Mouse (Mus musculus) MEL (cell line): ENCODE results near the gene Nr4a1. TPM values are rescaled to one million over a fixed set of nuclear protein-coding genes. Genes with fewer than 3 reads are reported as not detected.

Source experiments
- DNase-seq: peaks from one replicate; pipeline ENCODE4 v3.0.0; 2011; ENCODE audit warnings: low read depth, low spot score
- H3K27ac ChIP-seq: 2 replicates; pipeline ENCODE4 v1.5.1; 2012; ENCODE audit warnings: low read depth, mild to moderate bottlenecking, control low read depth, low read length, moderate library complexity; ENCODE audit not compliant: control insufficient read depth
- H3K27me3 ChIP-seq, 2 experiments: fragments of 150-350 bp in 1 of 2; sonication (generic) in 1 of 2; 2 replicates each; pipeline ENCODE4 v1.6.1; 2012; ENCODE audit warnings: low read length in 2 of 2, mild to moderate bottlenecking in 2 of 2, improper control_type of control experiment in 1 of 2, moderate library complexity in 1 of 2; ENCODE audit not compliant: insufficient read depth in 2 of 2, control insufficient read depth in 1 of 2
- H3K36me3 ChIP-seq, 2 experiments: 2 replicates each; pipeline ENCODE4 v1.6.1; 2012 to 2014; ENCODE audit warnings: low read length in 2 of 2, improper control_type of control experiment in 1 of 2, inconsistent platforms in 1 of 2, mild to moderate bottlenecking in 1 of 2; ENCODE audit not compliant: insufficient read depth in 2 of 2, control insufficient read depth in 1 of 2
- H3K4me1 ChIP-seq, 2 experiments: fragments of 150-350 bp in 1 of 2; sonication (generic) in 1 of 2; 2 replicates each; pipeline ENCODE4 v1.6.1; 2012; ENCODE audit warnings: low read length in 2 of 2, improper control_type of control experiment in 1 of 2, mild to moderate bottlenecking in 1 of 2; ENCODE audit not compliant: insufficient read depth in 2 of 2, control insufficient read depth in 1 of 2
- H3K4me3 ChIP-seq, 2 experiments: fragments of 150-350 bp in 1 of 2; sonication (generic) in 1 of 2; 2 replicates each; pipeline ENCODE4 v1.5.1; 2012; ENCODE audit warnings: low read depth in 2 of 2, low read length in 2 of 2, mild to moderate bottlenecking in 2 of 2, moderate library complexity in 2 of 2, control low read depth in 1 of 2, improper control_type of control experiment in 1 of 2; ENCODE audit not compliant: control insufficient read depth in 1 of 2, insufficient read depth in 1 of 2
- H3K79me2 ChIP-seq: 2 replicates; pipeline ENCODE4 v1.6.1; 2012; ENCODE audit warnings: mild to moderate bottlenecking, low read length, moderate library complexity; ENCODE audit not compliant: control insufficient read depth, poor library complexity, insufficient read depth
- H3K9ac ChIP-seq: 2 replicates; pipeline ENCODE4 v1.6.1; 2012; ENCODE audit warnings: low read depth, mild to moderate bottlenecking, control low read depth, low read length, moderate library complexity; ENCODE audit not compliant: control insufficient read depth, poor library complexity, severe bottlenecking
- H3K9me3 ChIP-seq: fragments of 150-350 bp; sonication (generic); replicated peaks from 2 replicates; pipeline ENCODE4 v1.6.1; 2012; ENCODE audit warnings: mild to moderate bottlenecking, low read length, improper control_type of control experiment, moderate library complexity; ENCODE audit not compliant: insufficient read depth
- CHD1 ChIP-seq: IDR thresholded peaks from 2 replicates; pipeline ENCODE4 v1.6.1; 2012; ENCODE audit warnings: low read depth, mild to moderate bottlenecking, inconsistent platforms, low read length, improper control_type of control experiment
- CTCF ChIP-seq, 3 experiments: IDR thresholded peaks in 2 of 3; conservative IDR thresholded peaks in 1 of 3; 2 replicates each; pipeline ENCODE4 v1.5.1; 2011 to 2012; ENCODE audit warnings: low read length in 3 of 3, low read depth in 2 of 3, mild to moderate bottlenecking in 2 of 3, improper control_type of control experiment in 1 of 3, inconsistent platforms in 1 of 3, mixed read lengths in 1 of 3, moderate library complexity in 1 of 3; ENCODE audit not compliant: control insufficient read depth in 1 of 3, insufficient read depth in 1 of 3, poor library complexity in 1 of 3, severe bottlenecking in 1 of 3
- EP300 ChIP-seq, 2 experiments: IDR thresholded peaks; 2 replicates each; pipeline ENCODE4 v1.6.1; 2011; ENCODE audit warnings: improper control_type of control experiment in 2 of 2, low read length in 2 of 2, low read depth in 1 of 2, mild to moderate bottlenecking in 1 of 2
- HCFC1 ChIP-seq: IDR thresholded peaks from 2 replicates; pipeline ENCODE4 v1.6.1; 2012; ENCODE audit warnings: low read depth, mild to moderate bottlenecking, inconsistent platforms, low read length, improper control_type of control experiment, moderate library complexity
- JUND ChIP-seq: IDR thresholded peaks from 2 replicates; pipeline ENCODE4 v1.6.1; 2011; ENCODE audit warnings: low read depth, mild to moderate bottlenecking, improper control_type of control experiment, low read length
- MAFK ChIP-seq: IDR thresholded peaks from 2 replicates; pipeline ENCODE4 v1.6.1; 2011; ENCODE audit warnings: low read depth, mild to moderate bottlenecking, low read length, improper control_type of control experiment, borderline replicate concordance
- MAX ChIP-seq: IDR thresholded peaks from 2 replicates; pipeline ENCODE4 v1.6.1; 2011; ENCODE audit warnings: low read length, improper control_type of control experiment
- MEF2A ChIP-seq: IDR thresholded peaks from 2 replicates; pipeline ENCODE4 v1.6.1; 2014; ENCODE audit warnings: low read depth, mild to moderate bottlenecking, inconsistent platforms, low read length, improper control_type of control experiment; ENCODE audit not compliant: poor library complexity, insufficient replicate concordance, severe bottlenecking; ENCODE audit errors: extremely low read depth
- MYB ChIP-seq: IDR thresholded peaks from 2 replicates; pipeline ENCODE4 v1.6.1; 2011; ENCODE audit warnings: mild to moderate bottlenecking, low read depth, low read length, improper control_type of control experiment
- NELFE ChIP-seq: IDR thresholded peaks from 2 replicates; pipeline ENCODE4 v1.6.1; 2011; ENCODE audit warnings: low read depth, low read length, improper control_type of control experiment
- NRF1 ChIP-seq: IDR thresholded peaks from 2 replicates; pipeline ENCODE4 v1.6.1; 2014; ENCODE audit warnings: low read depth, mild to moderate bottlenecking, inconsistent platforms, low read length, improper control_type of control experiment, moderate library complexity; ENCODE audit not compliant: poor library complexity, insufficient read depth, severe bottlenecking
- RAD21 ChIP-seq: IDR thresholded peaks from 2 replicates; pipeline ENCODE4 v1.6.1; 2011; ENCODE audit warnings: mild to moderate bottlenecking, low read depth, low read length, improper control_type of control experiment
- SIN3A ChIP-seq: IDR thresholded peaks from 2 replicates; pipeline ENCODE4 v1.6.1; 2012; ENCODE audit warnings: low read length, improper control_type of control experiment, inconsistent platforms
- TAL1 ChIP-seq: IDR thresholded peaks from 2 replicates; pipeline ENCODE4 v1.6.1; 2012; ENCODE audit warnings: mild to moderate bottlenecking, inconsistent platforms, low read length, moderate library complexity, mixed read lengths
- TBP ChIP-seq: IDR thresholded peaks from 2 replicates; pipeline ENCODE4 v1.8.0; 2011; ENCODE audit warnings: low read depth, low read length, improper control_type of control experiment
- UBTF ChIP-seq: IDR thresholded peaks from 2 replicates; pipeline ENCODE4 v1.6.1; 2012; ENCODE audit warnings: low read depth, mild to moderate bottlenecking, inconsistent platforms, low read length, improper control_type of control experiment, moderate library complexity, borderline replicate concordance; ENCODE audit not compliant: insufficient read depth
- ZMIZ1 ChIP-seq: IDR thresholded peaks from 2 replicates; pipeline ENCODE4 v1.6.1; 2012; ENCODE audit warnings: low read depth, mild to moderate bottlenecking, inconsistent platforms, low read length, improper control_type of control experiment, moderate library complexity
- polyA plus RNA-seq, 2 experiments: library from polyadenylated mRNA; stranded (reverse) in 1 of 2; unstranded in 1 of 2; fragments of >175 nt in 1 of 2; fragments of >200 nt in 1 of 2; gene quantifications; 2 replicates each; pipeline versions ENCODE4 v1.2.1 to v1.2.4; 2012; ENCODE audit warnings: low replicate concordance in 2 of 2, low read depth in 1 of 2; ENCODE audit not compliant: insufficient read length in 2 of 2, insufficient read depth in 1 of 2, missing spikeins in 1 of 2
- total RNA-seq: library from RNA; depleted of rRNA; stranded (reverse); fragments of 300-350 nt; gene quantifications from 2 replicates; pipeline ENCODE4 v1.2.3, GENCODE M21; 2012

Gene Nr4a1
- total and polyA plus RNA-seq, 3 experiments = 2.0 to 12.8 TPM; not detected in 1

DNA sequence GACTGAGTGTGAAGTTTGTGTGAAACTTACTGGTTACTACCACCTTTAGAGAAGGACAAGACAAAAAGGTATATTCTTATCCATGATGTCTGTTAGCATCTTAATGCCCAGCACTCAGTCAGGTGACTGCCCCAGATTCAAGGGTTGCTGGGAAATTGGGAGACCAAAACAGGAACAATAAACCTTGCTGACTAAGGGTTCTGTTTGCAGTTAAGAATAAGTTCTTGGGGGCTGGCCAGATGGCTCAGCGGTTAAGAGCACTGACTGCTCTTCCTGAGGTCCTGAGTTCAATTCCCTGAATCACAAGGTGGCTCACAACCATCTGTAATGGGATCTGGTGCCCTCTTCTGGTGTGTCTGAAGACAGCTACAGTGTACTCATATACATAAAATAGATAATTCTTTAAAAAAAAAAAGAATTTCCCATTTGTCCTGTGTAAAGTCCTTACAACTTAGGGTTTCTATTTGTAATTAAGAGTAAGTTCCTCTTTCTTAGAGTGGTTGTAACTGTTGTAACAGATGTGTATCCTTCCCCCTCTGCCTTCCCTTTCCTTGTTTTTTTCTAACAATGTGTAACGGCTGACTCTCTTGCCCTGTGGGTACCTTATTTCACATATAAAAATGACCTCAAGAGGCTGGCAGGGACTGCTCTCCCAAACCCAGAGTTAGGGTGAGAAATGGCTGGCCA lies 63.9 kb downstream of the Nr4a1 start (continued):
- peak; percentile 95 for TF ChIP-seq MAFK
- no peak for TF ChIP-seq UBTF
- TF ChIP-seq ZMIZ1 = no peak
- TF ChIP-seq MEF2A = no peak
- peak; percentile 29; the same call in 1 of the 2 replicates for TF ChIP-seq HCFC1
- TF ChIP-seq SIN3A = peak; percentile 59
- TF ChIP-seq MAX = no peak
- no peak for TF ChIP-seq NELFE
- peak; percentile 78 to 81 for TF ChIP-seq EP300 (IDR thresholded peaks at IDR 0.05; ENCODE audit: low read depth in 1 of 2, low read length in 2 of 2)
- TF ChIP-seq MYB = peak; percentile 89
- no peak for TF ChIP-seq RAD21
- no peak for TF ChIP-seq TAL1
- no peak for TF ChIP-seq NRF1
- TF ChIP-seq CTCF (IDR thresholded peaks at IDR 0.05 in 2 of 3, conservative IDR thresholded peaks at IDR 0.05 in 1 of 3; ENCODE audit: control insufficient read depth in 1 of 3, insufficient read depth in 1 of 3, low read depth in 2 of 3, low read length in 3 of 3, poor library complexity in 1 of 3, severe bottlenecking in 1 of 3) = peak in 2 of 3 experiments; percentile 12 to 34; a peak in 1 of 6 replicates

DNA sequence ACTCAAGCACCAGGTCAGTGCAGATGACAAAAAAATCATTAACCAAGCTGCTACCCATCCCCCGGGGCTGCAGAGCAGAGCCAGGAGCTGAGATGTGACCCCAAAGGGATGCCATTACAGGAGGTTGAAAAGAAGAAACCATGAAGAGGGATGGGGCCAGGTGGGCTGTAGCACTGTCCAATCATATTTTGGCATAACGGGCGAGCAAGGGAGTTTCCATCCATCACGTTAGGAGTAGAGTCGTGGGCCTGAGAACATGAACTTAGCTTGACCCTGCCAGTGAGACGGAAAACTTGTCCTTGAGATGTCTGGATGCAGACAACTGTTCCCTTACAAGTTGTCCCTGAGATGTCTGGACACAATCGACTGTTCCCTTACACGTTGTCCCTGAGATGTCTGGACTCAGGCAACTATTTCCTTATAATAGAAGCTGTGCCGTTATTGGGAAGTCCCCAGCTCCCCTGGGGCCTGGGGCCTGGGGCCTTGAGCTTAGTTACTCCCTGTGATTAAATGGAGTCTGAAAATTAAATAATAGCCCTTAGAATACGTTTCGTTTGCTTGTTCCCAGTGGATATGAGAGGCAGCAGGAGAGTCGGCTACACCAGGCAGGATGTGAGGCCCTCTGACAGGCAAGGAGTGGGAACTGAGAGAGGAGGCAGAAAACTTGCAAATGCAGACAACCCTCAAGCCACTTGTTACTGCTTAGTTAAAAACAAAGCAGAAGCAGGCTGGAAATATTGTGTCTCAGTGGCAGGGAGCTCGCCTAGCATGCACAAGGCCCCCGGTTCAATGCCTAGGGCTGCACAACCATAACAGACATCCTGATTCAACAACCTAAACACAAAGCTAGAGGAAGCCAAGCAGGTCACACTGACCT lies 65.1 kb downstream of the Nr4a1 start:
- no peaks in the 10 kb centered on the region for H3K79me2 ChIP-seq
- no peak for TF ChIP-seq JUND
- TF ChIP-seq TBP = peak; percentile 76
- 0 out of 2 replicates have a peak, but pooled peaks have one; percentile 77 for TF ChIP-seq CHD1
- H3K4me3 ChIP-seq = no peak overlapping the region
- H3K9me3 ChIP-seq = no peaks in the 10 kb centered on the region
- peaks cover 28 to 55% of the 10 kb centered on the region in 2 experiments for H3K4me1 ChIP-seq
- peaks cover 0 to 40% of the 10 kb centered on the region in 2 experiments; a peak in 2 of 4 replicates for H3K36me3 ChIP-seq
- peak overlapping the region; percentile 81 for H3K27ac ChIP-seq
- H3K9ac ChIP-seq = no peak overlapping the region
- H3K27me3 ChIP-seq = no peaks in the 10 kb centered on the region
- peak; percentile 44 for DNase-seq
